Mouse (Mus musculus): ENCODE data around the gene Pink1.

Gene Pink1

DNA sequence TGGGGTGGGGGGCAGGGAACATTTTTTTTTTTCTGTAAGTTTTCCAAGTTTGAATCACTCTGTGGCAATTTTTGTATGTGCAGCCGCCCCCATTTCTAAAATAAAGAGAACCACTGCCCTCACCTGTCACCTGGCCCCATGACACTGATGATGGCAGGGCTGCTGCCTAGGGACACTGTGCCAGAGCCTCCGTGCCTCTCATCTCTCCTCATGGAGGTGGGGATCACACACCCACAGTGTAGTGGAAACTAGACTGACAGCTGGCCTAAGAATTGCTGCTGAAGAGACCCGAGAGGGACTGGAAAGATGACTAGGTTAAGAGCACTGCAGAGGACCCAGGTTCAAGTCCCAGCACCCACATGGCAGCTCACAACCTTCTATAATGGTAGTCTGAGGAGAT lies 14.0 kb downstream of the Pink1 start:
- DNase-seq (ENCODE audit: low spot score): no peak

DNA sequence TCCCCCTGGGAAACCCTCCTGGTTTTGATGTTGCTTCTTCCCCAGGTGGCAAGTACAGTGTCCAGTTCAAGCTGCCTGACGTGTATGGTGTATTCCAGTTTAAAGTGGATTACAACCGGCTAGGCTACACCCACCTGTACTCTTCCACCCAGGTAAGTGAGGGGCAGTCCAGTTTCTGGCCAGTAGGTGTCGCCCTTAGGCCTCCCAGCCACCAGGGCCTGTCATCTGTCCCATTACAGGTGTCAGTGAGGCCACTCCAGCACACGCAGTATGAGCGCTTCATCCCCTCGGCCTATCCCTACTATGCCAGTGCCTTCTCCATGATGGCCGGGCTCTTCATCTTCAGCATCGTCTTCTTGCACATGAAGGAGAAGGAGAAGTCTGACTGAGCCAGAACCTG lies 14.5 kb downstream of the Pink1 start:
- DNase-seq (ENCODE audit: low spot score): peak; percentile 42

DNA sequence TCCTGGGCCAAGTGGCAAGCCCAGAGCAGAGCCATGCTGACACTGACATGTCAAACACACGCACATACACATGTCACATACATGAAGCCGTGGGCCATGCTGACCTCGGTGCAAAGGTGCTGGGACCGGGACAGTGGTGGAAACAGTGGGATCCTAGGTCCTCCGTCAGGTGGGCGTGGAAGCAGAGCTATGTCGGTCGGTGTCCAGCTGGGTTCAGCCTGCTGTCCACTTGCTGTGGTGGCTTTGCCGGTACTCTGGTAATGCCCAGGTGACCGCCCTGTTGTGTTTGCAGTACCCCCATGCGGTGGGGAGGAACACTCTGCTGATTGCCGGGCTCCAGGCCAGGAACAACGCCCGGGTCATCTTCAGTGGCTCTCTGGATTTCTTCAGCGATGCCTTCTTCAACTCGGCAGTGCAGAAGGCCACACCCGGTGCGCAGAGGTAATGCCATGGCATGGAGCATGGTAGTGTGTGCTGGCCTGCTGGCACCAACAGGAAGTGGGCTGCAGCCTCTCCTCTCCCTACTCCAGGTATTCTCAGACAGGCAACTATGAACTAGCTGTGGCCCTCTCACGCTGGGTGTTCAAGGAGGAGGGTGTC lies 15.7 kb downstream of the Pink1 start:
- DNase-seq (ENCODE audit: low spot score): no peak

DNA sequence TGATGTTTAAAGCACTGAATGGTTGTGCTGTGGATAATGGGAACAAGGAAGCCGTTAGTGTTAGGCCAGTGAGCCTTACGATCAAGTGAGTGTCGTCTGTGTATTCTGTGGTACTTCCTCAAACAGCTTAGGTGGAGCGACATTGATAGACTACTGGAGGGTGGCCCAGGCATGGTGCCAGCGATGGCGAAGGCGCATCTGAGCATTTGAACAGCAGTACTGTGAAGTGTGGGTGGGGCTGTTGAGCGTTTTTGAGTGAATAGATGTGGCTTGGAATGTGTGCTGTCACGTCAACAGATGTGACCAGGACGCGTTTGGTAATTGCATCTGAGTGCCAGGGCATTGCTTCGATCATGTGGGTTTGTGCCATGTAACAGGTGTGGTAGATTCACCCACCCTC lies 18.4 kb downstream of the Pink1 start:
- no peak for DNase-seq (ENCODE audit: low spot score)

DNA sequence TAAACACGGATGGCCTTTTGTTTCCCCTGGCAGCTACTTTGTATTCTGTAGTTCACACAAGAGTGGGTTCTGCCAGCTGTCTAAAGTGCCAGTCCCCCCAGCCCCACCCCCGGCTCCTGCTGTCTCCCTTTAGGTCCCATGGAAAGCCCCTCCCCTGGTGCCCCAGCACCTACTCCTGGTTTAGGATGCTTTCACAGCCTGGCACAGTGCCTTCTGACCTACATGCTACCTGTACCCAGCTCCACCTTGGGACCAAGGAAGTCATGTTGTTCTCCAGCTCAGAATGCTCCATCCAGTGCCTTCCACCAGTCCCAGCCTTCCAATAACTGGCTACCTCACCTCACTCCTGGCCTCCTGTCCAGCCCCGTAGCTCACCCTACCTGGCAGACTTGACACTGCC lies 19.1 kb downstream of the Pink1 start:
- DNase-seq (ENCODE audit: low spot score): no peak

DNA sequence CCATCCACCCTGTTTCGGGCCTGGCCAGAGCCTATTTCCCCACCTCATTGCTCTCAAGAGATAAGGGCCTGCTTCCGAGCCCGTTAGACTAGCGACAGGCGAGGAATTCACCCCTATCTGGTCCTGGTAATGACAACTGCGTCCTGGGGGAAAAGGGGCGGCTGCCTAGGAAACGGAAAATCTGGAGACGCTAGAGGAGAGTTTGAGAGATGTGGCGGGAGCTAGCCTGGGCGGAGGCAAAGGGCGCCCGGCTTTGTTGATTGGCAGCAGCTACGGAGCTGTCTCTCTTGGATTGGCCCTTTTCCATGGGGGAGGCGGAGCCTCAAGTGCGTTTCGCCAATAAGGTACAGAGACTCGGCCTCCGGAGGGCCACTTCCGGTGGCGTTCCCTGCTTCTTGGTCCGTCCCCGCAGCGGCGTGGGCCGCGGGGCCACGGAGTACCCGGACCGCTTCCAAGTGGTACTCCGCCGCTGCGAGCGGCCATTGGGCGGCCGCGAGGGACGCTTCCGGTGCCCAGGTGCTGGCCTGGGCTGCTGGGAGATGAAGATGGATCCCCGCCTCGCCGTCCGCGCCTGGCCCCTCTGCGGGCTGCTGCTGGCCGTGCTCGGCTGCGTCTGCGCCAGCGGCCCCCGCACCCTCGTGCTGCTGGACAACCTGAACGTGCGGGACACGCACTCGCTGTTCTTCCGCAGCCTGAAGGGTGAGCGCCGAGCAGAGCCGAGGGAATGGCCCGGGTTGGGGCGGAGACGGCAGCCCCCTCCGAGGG lies 21.6 kb downstream of the Pink1 start, which contains the start of gene Ddost:
TSS of gene Ddost (plus strand) at position 391 of the 765 bp plus-strand sequence.
- DNase-seq (ENCODE audit: low spot score): peak; percentile 94

DNA sequence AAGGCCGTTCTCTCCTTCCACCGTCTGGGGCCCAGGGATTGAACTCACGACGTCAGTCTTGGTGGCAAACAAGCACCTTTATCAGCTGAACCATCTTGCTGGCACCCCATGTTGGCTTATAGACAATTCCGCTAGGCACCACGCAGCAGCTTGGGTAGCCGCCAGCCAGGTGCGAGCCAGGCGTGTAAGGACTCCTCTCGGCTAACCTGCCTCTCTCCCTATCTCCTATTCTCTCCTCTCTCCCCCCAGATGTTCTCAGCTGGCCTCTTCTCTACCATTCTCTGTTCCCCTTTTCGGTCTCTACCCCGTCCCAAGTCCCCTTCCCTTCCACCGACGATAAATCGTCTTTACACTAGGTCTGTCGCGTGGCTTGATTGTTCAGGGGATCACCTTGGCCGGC lies 22.4 kb downstream of the Pink1 start:
- DNase-seq (ENCODE audit: low spot score): no peak

DNA sequence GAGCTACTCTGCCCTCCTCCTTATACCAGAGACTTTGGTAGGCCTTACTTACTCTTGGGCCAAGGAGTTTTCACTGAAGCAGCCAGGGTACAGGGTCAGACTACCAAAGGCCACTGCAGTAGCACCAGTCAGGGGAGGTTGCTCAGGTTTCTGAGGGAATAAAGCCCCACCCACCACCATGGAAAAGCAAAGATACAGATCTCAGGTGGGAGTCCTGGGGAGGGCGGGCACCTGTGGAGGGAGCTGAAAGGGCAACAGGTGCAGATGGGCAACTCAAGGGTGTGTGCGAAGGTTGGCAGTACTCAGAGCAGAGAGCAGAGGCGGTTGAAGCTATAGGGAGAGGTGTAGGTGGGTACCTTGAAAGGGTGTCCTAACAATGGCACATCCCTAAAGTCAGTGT lies 23.1 kb downstream of the Pink1 start:
- DNase-seq (ENCODE audit: low spot score): no peak

DNA sequence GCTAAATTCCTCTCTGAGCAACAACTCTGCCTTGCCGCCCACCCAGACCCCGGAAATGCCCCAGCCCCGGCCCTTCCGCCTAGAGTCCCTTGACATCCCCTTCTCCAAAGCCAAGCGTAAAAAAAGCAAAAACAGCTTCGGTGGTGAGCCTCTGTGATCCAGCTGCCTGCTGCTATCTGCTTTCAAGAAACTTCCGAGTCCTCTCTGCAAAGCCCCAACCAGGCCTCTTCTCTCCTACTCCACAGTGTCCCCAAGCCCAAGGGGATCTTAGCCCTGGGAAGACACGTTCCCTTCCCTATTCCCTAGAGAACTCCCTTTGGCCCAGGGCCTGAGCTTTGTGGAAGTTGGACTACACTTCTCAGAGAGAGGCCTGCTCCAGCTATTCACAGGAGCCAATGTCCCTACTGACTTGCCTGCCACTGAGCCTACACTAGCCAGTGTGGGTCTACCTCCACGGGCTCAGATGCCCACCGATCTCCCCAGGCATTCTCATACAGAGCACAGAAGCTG lies 24.8 kb downstream of the Pink1 start:
- DNase-seq (ENCODE audit: low spot score): no peak

DNA sequence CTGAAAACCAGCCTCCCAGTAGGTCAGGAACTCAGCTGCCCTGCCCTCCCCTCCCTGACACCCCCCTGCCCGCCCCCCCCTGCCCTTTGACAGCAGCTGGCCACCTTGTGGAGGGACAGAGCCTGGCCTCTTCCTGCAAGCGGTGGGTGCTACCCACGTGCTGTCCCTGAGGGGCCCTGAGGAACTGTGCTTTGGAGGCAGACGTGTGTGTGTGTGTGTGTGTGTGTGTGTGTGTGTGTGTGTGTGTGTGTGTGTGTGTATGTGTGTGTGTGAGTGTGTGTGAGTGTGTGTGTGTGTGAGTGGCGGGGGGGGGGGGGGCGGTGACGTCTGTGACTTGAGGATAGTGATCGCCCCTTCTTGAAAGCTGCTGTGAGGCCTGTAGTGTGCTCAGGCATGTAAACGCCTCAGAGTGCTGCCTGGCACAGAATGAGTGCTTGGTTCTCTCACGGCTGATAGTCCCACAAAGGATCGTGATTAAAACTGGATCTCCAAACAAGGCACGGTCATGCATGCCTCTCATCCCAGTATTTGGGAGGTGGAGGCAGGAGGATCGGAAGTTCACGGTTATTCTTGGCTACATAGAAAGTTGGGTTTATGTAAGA lies 32.1 kb downstream of the Pink1 start:
- DNase-seq (ENCODE audit: low spot score): no peak

DNA sequence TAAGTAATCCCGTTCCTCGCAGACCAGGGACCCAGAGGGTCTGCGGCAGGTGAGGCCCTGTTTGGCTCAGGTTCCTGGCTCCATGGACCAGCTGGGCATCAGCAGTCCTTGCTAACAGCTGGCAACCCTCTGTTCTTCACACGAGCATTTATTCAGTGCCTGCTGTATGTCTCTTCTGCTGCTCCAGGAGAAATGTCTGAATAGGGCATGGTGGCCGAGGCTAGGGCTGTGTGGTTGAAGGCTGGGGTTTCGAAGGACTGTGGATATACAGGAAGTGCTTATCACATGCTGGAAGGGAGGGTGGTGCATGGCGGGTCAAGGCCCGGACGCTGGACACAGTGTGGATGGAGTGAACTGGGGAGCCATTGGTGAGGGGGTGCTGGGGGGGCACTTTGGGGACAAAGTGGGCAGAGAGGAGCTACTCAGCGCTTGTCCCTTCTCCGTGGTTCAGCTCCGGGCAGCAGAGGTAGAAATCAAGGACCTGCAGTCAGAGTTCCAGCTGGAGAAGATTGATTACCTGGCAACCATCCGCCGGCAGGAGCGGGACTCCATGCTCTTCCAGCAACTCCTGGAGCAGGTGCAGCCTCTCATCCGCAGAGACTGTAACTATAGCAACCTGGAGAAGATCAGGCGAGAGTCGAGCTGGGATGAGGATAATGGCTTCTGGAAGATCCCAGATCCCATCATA lies 32.7 kb downstream of the Pink1 start:
- no peak for DNase-seq (ENCODE audit: low spot score)

DNA sequence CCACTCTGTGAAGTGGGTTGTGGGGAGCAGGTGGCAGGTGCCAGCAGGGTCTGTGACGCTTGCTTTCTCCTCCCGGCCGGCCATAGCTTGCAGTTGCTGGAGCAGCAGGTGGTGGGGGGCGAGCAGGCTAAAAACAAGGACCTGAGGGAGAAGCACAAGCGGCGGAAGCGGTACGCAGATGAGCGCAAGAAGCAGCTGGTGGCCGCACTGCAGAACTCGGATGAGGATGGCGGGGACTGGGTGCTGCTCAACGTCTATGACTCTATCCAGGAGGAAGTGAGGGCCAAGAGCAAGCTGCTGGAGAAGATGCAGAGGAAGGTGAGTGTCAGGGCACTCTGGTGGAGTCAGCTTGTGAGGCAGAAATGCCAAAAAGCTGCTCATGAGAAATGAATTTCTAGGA lies 34.1 kb downstream of the Pink1 start:
- no peak for DNase-seq (ENCODE audit: low spot score)

DNA sequence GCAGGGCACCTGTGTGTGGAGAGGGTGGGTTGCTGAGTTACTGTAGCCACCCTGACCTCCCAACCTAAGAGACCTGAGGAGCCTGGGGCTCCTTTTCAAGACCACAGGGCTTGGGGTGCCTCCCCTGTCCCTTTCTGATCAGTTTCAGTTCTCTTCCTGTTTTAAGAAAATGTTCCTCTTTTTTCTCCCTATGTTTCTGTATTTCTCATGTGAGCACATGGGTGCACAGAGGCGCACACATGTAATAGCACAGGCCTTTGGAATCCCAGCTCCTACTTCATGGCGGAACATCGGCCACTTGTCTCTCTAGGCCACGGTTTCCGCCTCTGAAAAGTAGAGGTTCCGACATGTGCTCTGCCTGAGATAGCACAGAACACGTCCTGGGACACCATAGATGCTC lies 37.4 kb downstream of the Pink1 start:
- no peak for DNase-seq (ENCODE audit: low spot score)

DNA sequence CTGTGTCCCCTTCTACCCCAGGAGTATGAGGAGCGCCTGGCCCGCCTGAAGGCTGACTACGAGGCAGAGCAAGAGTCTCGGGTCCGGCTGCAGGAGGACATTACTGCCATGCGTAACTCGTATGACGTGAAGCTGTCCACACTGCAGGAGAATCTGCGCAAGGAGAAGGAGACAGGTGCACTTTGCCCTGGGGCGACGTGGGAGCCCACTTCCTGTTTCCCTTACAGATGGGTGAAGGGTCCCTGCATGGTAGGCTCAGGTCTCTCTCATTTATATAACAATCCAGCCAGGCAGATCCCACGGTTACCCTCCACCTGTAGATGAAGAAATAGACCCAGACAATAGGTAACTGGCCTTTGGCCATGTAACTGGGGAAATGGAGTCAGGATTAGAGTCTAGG lies 39.7 kb downstream of the Pink1 start:
- no peak for DNase-seq (ENCODE audit: low spot score)

DNA sequence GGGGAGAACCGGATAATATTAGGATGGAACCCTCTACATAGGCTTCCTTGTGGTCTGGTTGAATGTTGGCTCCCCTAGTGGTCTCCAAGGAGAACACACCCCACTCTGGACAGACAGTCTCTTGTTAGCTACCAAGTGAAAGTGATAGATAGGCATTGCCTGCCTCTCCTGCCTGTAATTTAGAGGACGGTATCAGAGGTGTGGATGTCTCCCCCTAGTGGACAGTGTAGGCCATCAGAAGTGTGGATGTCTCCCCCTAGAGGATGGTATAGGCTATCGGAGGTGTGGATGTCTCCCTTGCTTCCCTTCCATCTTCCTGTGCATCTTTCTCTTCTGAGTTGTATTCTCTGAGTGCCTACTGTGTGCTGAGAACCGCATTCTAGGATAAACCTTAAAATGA lies 43.3 kb downstream of the Pink1 start:
- DNase-seq (ENCODE audit: low spot score): peak; percentile 54

DNA sequence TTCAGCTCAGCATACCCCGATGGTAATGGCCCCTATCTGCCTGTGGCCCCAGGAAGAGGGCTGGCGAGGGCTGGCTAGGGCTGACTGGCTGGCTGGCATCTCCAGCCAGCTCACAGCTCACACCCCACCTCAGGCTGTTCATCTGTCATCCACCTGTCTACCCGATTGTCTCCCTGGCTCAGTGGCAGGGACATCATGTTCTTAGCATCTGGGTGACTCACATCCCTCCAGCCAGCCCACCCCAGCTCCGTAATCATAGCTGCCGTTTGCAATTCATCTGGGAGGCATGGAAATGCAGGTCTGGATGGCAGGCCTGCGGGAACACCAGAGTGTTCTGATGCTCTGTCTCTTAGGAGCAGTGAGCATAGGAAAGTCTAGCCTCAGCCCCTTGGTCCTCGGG lies 47.8 kb downstream of the Pink1 start:
- no peak for DNase-seq (ENCODE audit: low spot score)

DNA sequence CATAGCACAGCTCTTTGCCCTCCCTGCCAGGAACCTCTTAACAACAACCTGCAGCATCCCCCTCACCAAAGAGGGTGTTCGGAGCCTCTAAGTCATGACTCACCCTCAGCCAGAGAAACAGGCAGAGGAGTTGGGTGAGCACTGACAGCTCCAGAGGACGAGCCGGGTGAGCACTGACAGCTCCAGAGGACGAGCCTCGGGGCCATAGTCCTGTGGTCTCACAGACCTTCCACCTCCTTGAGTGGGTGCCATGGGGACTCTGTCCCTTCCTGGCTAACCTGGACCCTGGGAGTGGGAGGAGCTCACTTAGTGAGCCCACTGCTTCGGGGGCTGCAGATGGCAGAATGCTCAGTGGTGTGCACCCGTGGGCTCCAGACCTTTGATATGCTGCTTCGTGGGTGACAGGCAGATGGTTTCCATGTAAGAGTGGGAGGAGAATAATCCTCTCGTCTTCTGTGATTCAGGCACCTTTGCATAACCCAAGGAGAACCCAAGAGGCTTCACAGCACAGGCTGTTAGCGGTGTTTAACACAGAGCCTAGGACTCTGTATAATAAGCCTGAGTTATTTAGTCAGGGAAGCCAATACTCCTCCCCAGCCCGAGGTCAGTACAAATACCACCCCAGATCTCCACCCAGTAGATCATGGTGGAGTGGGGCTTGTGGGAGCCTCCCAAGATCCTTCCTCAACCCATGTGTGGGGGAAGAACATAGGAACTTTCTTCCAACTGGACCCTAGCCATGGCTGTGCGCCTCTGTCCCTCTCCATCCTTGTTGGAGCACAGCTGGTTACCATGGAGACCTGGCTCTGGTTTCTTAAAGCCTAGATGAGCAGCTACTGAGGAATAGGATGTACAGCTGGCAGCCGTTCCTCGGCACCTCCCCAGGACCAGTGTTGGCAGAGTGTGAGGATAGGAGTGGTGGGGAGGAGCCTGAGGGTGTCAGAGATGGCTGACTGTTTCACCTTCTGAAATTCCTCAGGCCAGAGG lies 53.8 kb downstream of the Pink1 start:
- DNase-seq (ENCODE audit: low spot score): no peak

DNA sequence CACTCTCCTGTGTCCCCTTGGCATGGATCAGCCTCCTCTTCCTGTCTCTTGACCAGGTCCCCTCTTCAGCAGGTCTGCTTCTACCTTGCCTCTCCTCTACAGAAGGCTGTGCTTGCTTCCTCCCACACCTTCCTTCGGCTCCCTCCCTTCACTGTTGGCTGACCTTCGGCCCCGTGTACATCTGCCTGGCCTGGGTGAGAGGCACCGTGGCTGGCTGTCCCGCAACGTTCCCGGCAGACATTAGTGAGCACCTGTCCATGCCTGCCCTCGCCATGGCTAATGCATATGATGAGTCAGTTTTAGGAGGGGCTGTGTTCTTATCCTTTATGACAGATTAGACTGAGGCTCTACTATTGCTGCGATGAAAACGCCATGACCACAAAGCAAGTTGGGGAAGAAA lies 58.2 kb downstream of the Pink1 start:
- DNase-seq (ENCODE audit: low spot score): no peak

All from ovary, postnatal 14 days (tissue).